Mouse (Mus musculus): ENCODE results near the gene Vstm4. TPM values are rescaled to one million over a fixed set of nuclear protein-coding genes. Genes with fewer than 3 reads are reported as not detected.

The Vstm4 gene
- polyA plus RNA-seq, 1 experiment from 2014 or later = 6.4 TPM

Other genes with a start within 250 kb of the Vstm4 start
- gene 3425401B19Rik, start 171.5 kb upstream of the Vstm4 start, polyA plus RNA-seq (2015; fragmentation: Nextera tagmentation; extraction: Ambion mirVana) = 0.15 and 0.20 TPM in 2 replicates
- 1.2 and 1.6 TPM in 2 replicates for gene Tmem273, start 70.8 kb upstream of the Vstm4 start, polyA plus RNA-seq (2015; fragmentation: Nextera tagmentation; extraction: Ambion mirVana)
- gene Fam170b, start 22.8 kb upstream of the Vstm4 start, polyA plus RNA-seq (2015; fragmentation: Nextera tagmentation; extraction: Ambion mirVana) = 0.11 TPM in 1 of 2 replicates, not detected in the other
- gene Lrrc18, start 134.6 kb downstream of the Vstm4 start, polyA plus RNA-seq (2015; fragmentation: Nextera tagmentation; extraction: Ambion mirVana) = 0.07 and 0.11 TPM in 2 replicates